Mouse (Mus musculus): ENCODE results near the gene Celf6. TPM values are rescaled to one million over a fixed set of nuclear protein-coding genes. Genes with fewer than 3 reads are reported as not detected.

Gene Celf6
- not detected for polyA plus RNA-seq (2017; shearing (Covaris generic))

GRCm38 (mm10) chr9:59577844-59578504 is at the start of gene Celf6:
Gene Celf6, plus strand, starts transcription at chr9:59577917.

GRCm38 (mm10) chr9:59539441-59540137 is 38.1 kb upstream of the Celf6 start, which contains the start of the genes Hexa and Tmem202:
Gene Hexa, plus strand, starts transcription at chr9:59539540.
Gene Tmem202, minus strand, starts transcription at chr9:59539847.

GRCm38 (mm10) chr9:59616622-59617306 is 39.0 kb downstream of the Celf6 start, which contains the start of gene Parp6:
Gene Parp6, plus strand, starts transcription at chr9:59617284.

GRCm38 (mm10) chr9:59655958-59656634 is 78.4 kb downstream of the Celf6 start, which contains the start of gene Pkm:
Gene Pkm, plus strand, starts transcription at chr9:59656368.

Other genes with a start within 250 kb of the Celf6 start
- gene Bbs4, start 224.4 kb upstream of the Celf6 start, polyA plus RNA-seq (2017; shearing (Covaris generic)): 18.1 TPM
- gene Arih1, start 91.3 kb upstream of the Celf6 start, polyA plus RNA-seq (2017; shearing (Covaris generic)): 15.8 TPM
- 71.1 TPM for gene Hexa, start 38.4 kb upstream of the Celf6 start, polyA plus RNA-seq (2017; shearing (Covaris generic))
- 0.75 TPM for gene Tmem202, start 38.1 kb upstream of the Celf6 start, polyA plus RNA-seq (2017; shearing (Covaris generic))
- 40.7 TPM for gene Parp6, start 39.4 kb downstream of the Celf6 start, polyA plus RNA-seq (2017; shearing (Covaris generic))
- gene Pkm, start 78.5 kb downstream of the Celf6 start, polyA plus RNA-seq (2017; shearing (Covaris generic)): 1,063 TPM
- not detected for gene Gramd2, start 102.2 kb downstream of the Celf6 start, polyA plus RNA-seq (2017; shearing (Covaris generic))
- gene Senp8, start 172.8 kb downstream of the Celf6 start, polyA plus RNA-seq (2017; shearing (Covaris generic)): 8.5 TPM
- 30.4 TPM for gene Myo9a, start 173.0 kb downstream of the Celf6 start, polyA plus RNA-seq (2017; shearing (Covaris generic))

All from activated CD4-positive, CD25-positive, alpha-beta regulatory T cell, adult 9 weeks (primary cell).